Mouse (Mus musculus) heart, embryonic 11.5 days (tissue): ENCODE data around the gene Ptger2. TPM values are rescaled to one million over a fixed set of nuclear protein-coding genes. Genes with fewer than 3 reads are reported as not detected.

Experiments used
- microRNA counts: library from miRNA; unstranded; fragments of <30 nt; microRNA quantifications from one replicate; lab custom pipeline; 2015
- microRNA-seq: library from miRNA; unstranded; fragments of <30 nt; microRNA quantifications from one replicate; pipeline ENCODE4, GENCODE M21; 2016; ENCODE audit warnings: borderline number of aligned reads
- polyA plus RNA-seq: library from polyadenylated mRNA; unstranded; fragments of >200 nt; fragmentation: Nextera tagmentation; extraction: Ambion mirVana; gene quantifications from 2 replicates; pipeline ENCODE4 v1.2.1, GENCODE M21; 2014

The Ptger2 gene
- polyA plus RNA-seq, 1 experiment from 2014 or later: not detected

MicroRNAs encoded within 50 kb of the gene (microRNA counts, 519-probe panel; counts per million panel counts)
- microRNA mmu-miR-327 (lab: Ali Mortazavi, UCI): 32.2 counts per million

Small RNA genes within 50 kb of the gene (microRNA-seq; reads per million reads assigned to microRNA genes)
- gene Mir327: not detected

Other genes starting within 250 kb of the Ptger2 start
- not detected in 2 replicates for gene Gm8267, start 237.9 kb upstream of the Ptger2 start, polyA plus RNA-seq
- not detected in 2 replicates for gene Ptgdr, start 128.8 kb upstream of the Ptger2 start, polyA plus RNA-seq
- gene Gpr137c, start 231.5 kb downstream of the Ptger2 start, polyA plus RNA-seq: 5.0 and 7.7 TPM in 2 replicates
- gene Txndc16, start 232.1 kb downstream of the Ptger2 start, polyA plus RNA-seq: 12.5 and 13.2 TPM in 2 replicates